Mouse (Mus musculus): Measurements from ENCODE around the gene Mybpc3.

- no peak for TF ChIP-seq CTCF (IDR thresholded peaks at IDR 0.05; ENCODE audit: borderline replicate concordance, insufficient read depth, low read depth, low read length)
- TF ChIP-seq POLR2A (IDR thresholded peaks at IDR 0.05; ENCODE audit: borderline replicate concordance, insufficient read depth, low read length), result no peak
Observed at GRCm38 (mm10) chr2:91137481-91137880, 19.5 kb downstream of the Mybpc3 start.
